Comparison of ENCODE assay signal across 18 mouse cellular contexts in the genomic region with DNA sequence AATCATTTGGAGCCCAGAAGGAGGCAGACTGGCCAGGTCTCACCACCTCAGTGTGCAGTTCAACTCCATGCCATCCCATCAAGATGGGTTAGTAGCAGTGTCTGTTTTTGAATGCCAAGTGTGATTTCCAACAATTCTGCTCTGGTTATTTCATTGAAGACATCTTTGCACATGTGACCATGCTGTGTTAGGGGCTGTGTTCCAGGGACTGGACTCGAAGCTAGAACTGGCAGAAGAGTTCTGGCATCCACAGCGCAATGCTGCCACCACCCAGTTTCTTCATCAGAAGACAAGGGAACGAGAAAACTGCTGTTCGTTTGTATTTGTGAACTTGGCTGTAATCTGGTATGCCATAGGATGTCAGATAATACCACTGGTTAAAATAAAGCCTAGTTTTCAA.
A peak's percentile ranks its signal among the peaks of the same experiment; 100 is the strongest.
DNase-seq lines count a peak whose midpoint lies in the region; ATAC-seq lines count a peak whose summit lies in the region.
"Had no signal": no experiment of that assay in that cellular context is flagged by ENCODE, and none has a peak within 500 bp of the region (broad histone marks: within the 10 kb centered on the region; RNA-seq: fewer than 3 reads in every experiment).

No protein-coding gene starts in this region.

- no peak for ATAC-seq in cerebellum, adult (ENCODE audit: insufficient number of reproducible peaks, low FRiP score, low TSS enrichment)
- ATAC-seq: activated CD4-positive, CD25-positive, alpha-beta regulatory T cell, adult 4 months; CD4-positive, CD25-positive, alpha-beta regulatory T cell, adult 4 months; Patski had no signal

- DNase-seq in cerebellum, postnatal 10 days = peak; percentile 74 to 76
- DNase-seq in cerebellum, postnatal 36 days = no peak
- peak; percentile 69 to 75 for DNase-seq in cerebellum, postnatal 14 days
- DNase-seq: adrenal gland, adult 2 months; adrenal gland, adult 8-10 months; adrenal gland, postnatal 10 days; adrenal gland, postnatal 14 days; adrenal gland, postnatal 25 days; adrenal gland, postnatal 36 days; B cell, adult 2 months; cerebellum, adult 11 months; cerebellum, adult 11-12 months; cerebellum, adult 18-20 months; cerebellum, adult 2 months had no signal

Comparison
In these comparisons a context has a peak if more than half of its experiments do, and no peak if none do; other contexts are left out.
1. DNase-seq: peak in cerebellum, postnatal 10 days (2 of 2) and cerebellum, postnatal 14 days (2 of 2); none in cerebellum, postnatal 36 days (0 of 2).